Mouse (Mus musculus) midbrain, embryonic 12.5 days (tissue): ENCODE measurements around the gene Kifc3. TPM values are rescaled to one million over a fixed set of nuclear protein-coding genes. Genes with fewer than 3 reads are reported as not detected.
A peak's percentile ranks its signal among the peaks of the same experiment; 100 is the strongest.

Source experiments
- ATAC-seq: fragments of 200-750 bp; cut with Nextera tagmentation; 2 replicates; pipeline ENCODE4 v1.8.0; 2017; ENCODE audit warnings: low read depth, moderate TSS enrichment, moderate library complexity; ENCODE audit not compliant: low FRiP score
- H3K27ac ChIP-seq: fragments of 300-500 bp; sonication (generic); replicated peaks from 2 replicates; pipeline ENCODE4 v1.5.1; 2016; ENCODE audit warnings: mild to moderate bottlenecking
- H3K27me3 ChIP-seq: fragments of 300-500 bp; sonication (generic); 2 replicates; pipeline ENCODE4 v1.6.1; 2016; ENCODE audit warnings: mild to moderate bottlenecking
- H3K36me3 ChIP-seq: fragments of 300-500 bp; sonication (generic); 2 replicates; pipeline ENCODE4 v1.6.1; 2016
- H3K4me1 ChIP-seq: fragments of 300-500 bp; sonication (generic); 2 replicates; pipeline ENCODE4 v1.6.1; 2016
- H3K4me2 ChIP-seq: fragments of 300-500 bp; sonication (generic); replicated peaks from 2 replicates; pipeline ENCODE4 v1.6.1; 2016; ENCODE audit warnings: mild to moderate bottlenecking, moderate library complexity
- H3K4me3 ChIP-seq: fragments of 300-500 bp; sonication (generic); 2 replicates; pipeline ENCODE4 v1.5.1; 2016; ENCODE audit warnings: mild to moderate bottlenecking
- H3K9ac ChIP-seq: fragments of 300-500 bp; sonication (generic); replicated peaks from 2 replicates; pipeline ENCODE4 v1.6.1; 2016; ENCODE audit warnings: mild to moderate bottlenecking, moderate library complexity
- H3K9me3 ChIP-seq: fragments of 300-500 bp; sonication (generic); 2 replicates; pipeline ENCODE4 v1.6.1; 2016; ENCODE audit warnings: mild to moderate bottlenecking
- WGBS: fragments of 180-500 bp; shearing (Covaris S2); methylation state at CpG from one replicate; pipeline ENCODE4 v1.1.7; 2016; 5-methylcytosine and 5-hydroxymethylcytosine counted together
- polyA plus RNA-seq: library from polyadenylated mRNA; unstranded; fragments of >200 nt; fragmentation: Nextera tagmentation; extraction: Ambion mirVana; gene quantifications from 2 replicates; pipeline ENCODE4 v1.2.1, GENCODE M21; 2016

Gene Kifc3
- polyA plus RNA-seq, 1 experiment from 2014 or later: 10.0 TPM

DNA sequence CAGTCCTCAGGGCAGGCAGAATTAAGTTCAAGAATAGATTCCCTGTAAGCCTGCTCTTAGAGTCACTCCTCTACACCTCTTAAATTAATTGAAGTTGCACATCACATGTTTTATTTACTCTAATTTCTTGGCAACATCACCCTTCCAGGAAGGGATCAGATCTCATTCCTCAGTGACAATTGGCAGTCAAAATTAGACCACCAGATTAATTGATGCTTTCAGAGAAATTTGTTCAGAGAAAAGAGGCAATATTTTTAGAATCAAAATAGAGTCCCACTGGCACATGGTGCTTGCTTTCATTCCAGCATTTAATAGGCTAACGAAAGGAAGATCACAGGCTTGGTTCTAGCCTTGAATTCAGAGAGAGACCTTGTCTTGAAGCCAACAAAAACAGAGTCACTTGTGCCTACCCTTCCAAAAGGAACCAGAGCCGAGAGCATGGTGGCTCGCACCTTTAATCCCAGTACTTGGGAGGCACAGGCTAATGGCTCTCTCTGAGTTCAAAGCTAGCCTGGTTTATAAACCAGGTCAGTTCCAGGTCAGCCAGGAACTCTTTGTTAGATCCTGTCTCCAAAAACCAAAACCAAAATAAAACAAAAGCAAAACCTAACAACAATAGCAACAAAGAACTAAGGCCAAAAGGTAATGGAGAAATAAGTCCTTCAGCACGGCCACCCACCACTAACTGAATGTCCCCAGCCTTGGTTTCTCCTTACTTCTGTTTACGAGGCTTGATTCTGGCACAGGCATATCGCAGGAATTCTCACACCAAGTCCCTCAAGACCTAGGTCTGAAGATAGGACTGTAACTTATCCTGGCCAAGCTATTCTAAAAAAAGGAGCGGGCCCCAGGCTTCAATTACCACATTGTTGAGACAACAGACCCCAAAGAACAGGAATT lies 23.9 kb upstream of the Kifc3 start:
- Histone ChIP-seq H3K4me1 (no peaks in the 10 kb centered on the region), H3K36me3 (no peaks in the 10 kb centered on the region), H3K9me3 (no peaks in the 10 kb centered on the region), H3K27me3 (no peaks in the 10 kb centered on the region), H3K27ac (no peak overlapping the region), H3K9ac (no peak overlapping the region), H3K4me2 (no peak overlapping the region), H3K4me3 (no peak overlapping the region)
- WGBS: 68% methylated on average over 7 of the region's 7 CpGs
- no peak for ATAC-seq

- no peak for ATAC-seq
- WGBS: 95% methylated on average over 5 of the region's 5 CpGs
- no peaks in the 10 kb centered on the region for H3K9me3 ChIP-seq
- no peak overlapping the region for H3K9ac ChIP-seq
- H3K4me3 ChIP-seq: no peak overlapping the region
- H3K27ac ChIP-seq: no peak overlapping the region
- no peaks in the 10 kb centered on the region for H3K4me1 ChIP-seq
- H3K4me2 ChIP-seq: no peak overlapping the region
- H3K27me3 ChIP-seq: no peaks in the 10 kb centered on the region
- H3K36me3 ChIP-seq: no peaks in the 10 kb centered on the region
Measured at GRCm38 (mm10) chr8:95223969-95224368, 21.4 kb upstream of the Kifc3 start.

DNA sequence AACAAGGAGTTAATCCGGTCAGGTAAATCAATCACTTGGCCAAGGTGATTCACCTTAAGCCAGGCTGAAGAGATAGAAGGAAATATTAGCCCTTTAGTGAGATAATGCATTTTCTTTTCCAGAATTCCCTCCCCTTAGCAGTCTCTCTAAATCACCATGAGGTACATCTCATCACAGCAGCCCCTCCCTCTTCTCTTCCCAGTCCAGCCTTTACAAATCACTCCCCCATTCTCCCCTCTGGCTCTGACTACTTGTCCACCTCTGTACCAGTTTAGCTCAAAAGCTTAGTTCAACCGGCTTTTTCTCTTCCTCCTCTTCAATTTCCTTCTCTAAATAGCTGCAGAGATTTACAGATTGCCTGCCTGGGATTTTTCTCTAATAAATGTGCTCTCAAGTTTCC lies 18.4 kb upstream of the Kifc3 start:
- Histone ChIP-seq H3K36me3 (no peaks in the 10 kb centered on the region), H3K4me2 (no peak overlapping the region), H3K27ac (no peak overlapping the region), H3K4me1 (no peaks in the 10 kb centered on the region), H3K27me3 (no peaks in the 10 kb centered on the region), H3K4me3 (no peak overlapping the region), H3K9me3 (no peaks in the 10 kb centered on the region), H3K9ac (no peak overlapping the region)
- ATAC-seq: no peak
- 60% methylated on average over 2 of the region's 2 CpGs for WGBS

DNA sequence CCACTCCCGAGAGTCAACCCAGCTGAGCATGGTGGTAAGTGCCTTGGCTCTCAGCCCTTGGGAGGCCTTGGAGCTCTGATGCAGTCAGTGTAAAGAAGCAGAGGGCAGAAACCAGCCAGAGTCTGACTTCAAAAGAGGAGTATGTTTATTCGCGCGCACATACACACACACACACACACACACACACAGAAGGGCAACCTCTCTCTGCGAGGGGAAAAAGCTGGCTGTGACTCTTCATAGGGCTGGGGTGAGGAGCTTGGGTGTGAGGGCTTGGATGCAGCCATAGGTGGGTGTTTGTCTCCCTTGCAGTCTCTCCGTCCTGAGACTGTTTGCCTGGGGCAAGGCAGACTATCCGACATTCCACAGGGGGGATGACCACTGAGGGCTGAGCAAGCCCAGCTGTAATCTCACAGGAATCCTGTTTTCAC lies 18.0 kb upstream of the Kifc3 start:
- WGBS: 66% methylated on average over 7 of the region's 7 CpGs
- no peak overlapping the region for H3K9ac ChIP-seq
- H3K4me1 ChIP-seq: no peaks in the 10 kb centered on the region
- H3K4me3 ChIP-seq: no peak overlapping the region
- no peaks in the 10 kb centered on the region for H3K36me3 ChIP-seq
- ATAC-seq: no peak
- no peak overlapping the region for H3K27ac ChIP-seq
- H3K4me2 ChIP-seq: no peak overlapping the region
- H3K9me3 ChIP-seq: no peaks in the 10 kb centered on the region
- no peaks in the 10 kb centered on the region for H3K27me3 ChIP-seq

GRCm38 (mm10) chr8:95219623-95220022 lies 17.0 kb upstream of the Kifc3 start:
- Histone ChIP-seq H3K9me3 (no peaks in the 10 kb centered on the region), H3K36me3 (no peaks in the 10 kb centered on the region), H3K27me3 (no peaks in the 10 kb centered on the region), H3K27ac (no peak overlapping the region), H3K4me2 (no peak overlapping the region), H3K4me3 (no peak overlapping the region), H3K9ac (no peak overlapping the region), H3K4me1 (no peaks in the 10 kb centered on the region)
- ATAC-seq: no peak
- WGBS: 80% methylated on average over 8 of the region's 8 CpGs

DNA sequence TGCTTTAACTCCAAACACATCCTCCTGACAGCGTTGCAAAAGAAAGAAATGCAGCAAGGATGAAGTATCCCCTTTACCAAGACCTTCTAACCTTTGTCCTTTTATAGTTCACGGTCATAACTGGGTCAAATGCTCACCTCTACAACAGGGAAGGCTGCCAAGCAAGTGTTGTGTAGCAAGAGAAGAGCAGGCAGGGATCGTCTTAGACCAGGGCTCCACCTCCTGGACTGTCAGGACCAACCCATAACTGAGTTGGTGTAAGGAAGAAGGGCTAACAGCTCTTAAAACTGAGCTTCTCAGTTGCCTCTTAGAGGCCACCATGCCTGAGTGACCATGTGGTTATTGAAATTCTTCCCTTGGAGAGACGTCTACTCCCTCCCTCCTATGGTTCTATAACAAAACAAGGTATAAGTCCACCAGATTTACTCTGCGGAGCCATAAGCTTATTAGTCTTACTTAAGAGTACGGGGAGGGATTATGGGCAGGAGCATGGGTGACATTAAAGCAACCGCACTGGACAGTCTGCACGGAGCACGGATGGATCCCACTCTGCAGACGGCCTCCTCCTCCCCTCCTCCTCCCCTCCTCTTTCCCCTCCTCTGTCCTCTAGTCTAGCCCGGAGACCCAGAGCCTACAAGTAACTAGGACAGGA lies 13.2 kb upstream of the Kifc3 start:
- H3K9me3 ChIP-seq: no peaks in the 10 kb centered on the region
- H3K4me2 ChIP-seq: no peak overlapping the region
- WGBS: 64% methylated on average over 11 of the region's 11 CpGs
- no peaks in the 10 kb centered on the region for H3K27me3 ChIP-seq
- ATAC-seq: no peak
- H3K4me3 ChIP-seq: no peak overlapping the region
- no peaks in the 10 kb centered on the region for H3K36me3 ChIP-seq
- no peaks in the 10 kb centered on the region for H3K4me1 ChIP-seq
- no peak overlapping the region for H3K9ac ChIP-seq
- H3K27ac ChIP-seq: no peak overlapping the region

DNA sequence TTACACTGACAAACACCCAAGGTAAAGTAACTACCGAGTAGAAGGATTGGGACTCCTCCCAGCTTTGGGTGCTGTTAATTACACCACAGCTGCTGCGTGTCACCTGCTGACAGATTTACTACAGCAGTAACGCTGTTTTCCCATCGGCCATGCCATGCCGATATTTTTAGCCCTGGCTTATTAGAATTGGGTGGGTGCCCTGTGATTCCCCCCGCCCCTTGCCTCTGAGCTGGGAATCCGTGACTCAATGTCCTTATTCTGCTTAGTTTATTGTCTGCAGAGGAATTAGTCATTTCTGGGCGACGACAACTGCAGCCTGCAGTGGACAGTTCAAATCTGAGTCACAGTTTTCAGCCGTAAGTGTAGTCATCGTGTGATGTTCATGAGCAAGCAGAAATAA lies 7.3 kb upstream of the Kifc3 start:
- Histone ChIP-seq H3K4me2 (no peak overlapping the region), H3K27me3 (no peaks in the 10 kb centered on the region), H3K4me1 (no peaks in the 10 kb centered on the region), H3K27ac (no peak overlapping the region), H3K4me3 (no peak overlapping the region), H3K36me3 (no peaks in the 10 kb centered on the region), H3K9me3 (no peaks in the 10 kb centered on the region), H3K9ac (no peak overlapping the region)
- no peak for ATAC-seq
- WGBS: 80% methylated on average over 11 of the region's 11 CpGs

GRCm38 (mm10) chr8:95205946-95206345 lies 3.3 kb upstream of the Kifc3 start:
- Histone ChIP-seq H3K4me1 (no peaks in the 10 kb centered on the region), H3K36me3 (no peaks in the 10 kb centered on the region), H3K27ac (peak overlapping the region; percentile 69), H3K27me3 (no peaks in the 10 kb centered on the region), H3K9me3 (no peaks in the 10 kb centered on the region), H3K9ac (no peak overlapping the region), H3K4me3 (no peak overlapping the region), H3K4me2 (no peak overlapping the region)
- ATAC-seq: peak; percentile 36; the same call in 1 of the 2 replicates
- WGBS: 24% methylated on average over 8 of the region's 8 CpGs

DNA sequence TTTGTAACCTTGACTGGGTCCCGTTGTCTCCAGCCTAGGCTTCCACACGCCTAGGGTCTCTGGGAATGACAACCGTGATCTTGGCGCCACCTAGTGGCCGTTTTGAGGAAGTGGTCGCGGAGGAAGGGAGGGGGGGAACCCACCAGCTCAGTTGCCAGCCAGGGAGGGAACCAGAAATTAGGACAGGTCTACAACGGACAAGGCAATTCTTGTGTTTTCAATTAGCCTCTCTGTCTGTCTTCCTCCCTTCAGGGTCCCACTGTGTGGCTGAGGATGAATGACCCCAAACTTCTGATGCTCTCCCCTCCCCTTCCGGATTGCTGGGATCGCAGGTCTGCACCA lies 1.4 kb upstream of the Kifc3 start:
- no peaks in the 10 kb centered on the region for H3K4me1 ChIP-seq
- H3K4me3 ChIP-seq: no peak overlapping the region
- ATAC-seq: peak; percentile 58
- 22% methylated on average over 10 of the region's 10 CpGs for WGBS
- no peak overlapping the region for H3K27ac ChIP-seq
- no peaks in the 10 kb centered on the region for H3K27me3 ChIP-seq
- H3K36me3 ChIP-seq: no peaks in the 10 kb centered on the region
- H3K4me2 ChIP-seq: no peak overlapping the region
- no peaks in the 10 kb centered on the region for H3K9me3 ChIP-seq
- H3K9ac ChIP-seq: no peak overlapping the region

DNA sequence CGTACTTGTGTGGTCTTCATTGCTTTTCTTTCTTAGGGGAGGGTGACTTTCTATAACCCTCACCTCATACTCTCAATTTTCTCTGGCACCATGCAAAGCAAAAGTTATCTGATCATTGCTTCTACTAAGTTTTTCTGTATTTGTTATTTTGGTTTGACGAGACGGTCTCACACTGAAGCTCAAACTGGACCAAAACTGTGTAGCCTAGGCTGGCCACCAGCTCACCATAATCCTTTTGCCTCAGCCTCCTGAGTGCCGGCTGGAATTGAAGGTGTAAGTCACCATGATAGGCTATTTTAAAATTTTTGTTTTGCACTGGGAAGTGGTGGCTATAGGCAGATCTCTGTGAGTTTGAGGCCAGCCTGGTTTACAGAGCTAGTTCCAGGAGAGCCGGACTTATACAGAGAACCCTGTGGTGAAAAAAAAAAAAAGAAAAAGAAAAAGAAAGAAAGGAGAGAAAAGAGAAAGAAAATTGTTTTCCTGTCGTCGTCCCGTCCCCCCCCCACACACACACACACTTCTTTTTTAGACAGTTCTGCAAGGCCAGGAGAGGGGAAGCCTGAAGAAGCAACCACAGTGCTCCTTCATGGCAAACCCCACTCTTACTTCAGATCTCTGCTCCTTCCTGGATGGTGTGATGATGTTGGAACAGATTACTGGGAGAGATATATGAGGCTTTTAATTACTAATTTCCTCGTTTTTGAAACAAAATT lies 870 bp upstream of the Kifc3 start:
- Histone ChIP-seq H3K4me3 (no peak overlapping the region), H3K4me2 (no peak overlapping the region), H3K27ac (no peak overlapping the region), H3K4me1 (no peaks in the 10 kb centered on the region), H3K27me3 (no peaks in the 10 kb centered on the region), H3K9me3 (no peaks in the 10 kb centered on the region), H3K36me3 (no peaks in the 10 kb centered on the region), H3K9ac (no peak overlapping the region)
- ATAC-seq: peak; percentile 39; the same call in 1 of the 2 replicates
- WGBS: 55% methylated on average over 9 of the region's 9 CpGs

DNA sequence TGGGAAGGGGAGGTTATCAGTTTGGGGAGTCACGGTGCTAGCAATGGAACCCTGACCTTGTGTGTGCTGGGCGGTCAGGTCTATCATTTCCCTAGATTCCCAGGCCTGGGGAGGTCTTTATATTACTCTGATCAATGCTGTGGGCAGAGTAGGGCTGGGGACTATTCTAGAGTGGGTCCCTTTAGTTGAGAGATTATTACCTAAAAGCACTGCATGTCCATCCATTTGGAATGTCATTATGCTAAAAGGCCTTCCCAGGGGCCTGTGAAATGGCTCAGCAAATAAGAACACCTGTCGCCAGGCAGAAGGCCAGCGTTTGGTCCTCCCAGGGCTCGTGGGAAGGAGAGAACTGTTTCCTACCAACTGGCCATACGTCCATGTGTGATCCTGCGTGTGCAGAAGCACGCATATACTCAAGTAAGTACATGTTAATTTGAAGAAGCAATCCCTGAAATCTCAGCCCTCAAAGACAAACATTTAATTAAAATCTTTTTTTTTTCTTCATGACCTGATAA lies 499 bp downstream of the Kifc3 start:
- Histone ChIP-seq H3K9ac (no peak overlapping the region), H3K4me3 (no peak overlapping the region), H3K27me3 (no peaks in the 10 kb centered on the region), H3K4me1 (no peaks in the 10 kb centered on the region), H3K36me3 (no peaks in the 10 kb centered on the region), H3K4me2 (no peak overlapping the region), H3K9me3 (no peaks in the 10 kb centered on the region), H3K27ac (no peak overlapping the region)
- no peak for ATAC-seq
- WGBS: 68% methylated on average over 8 of the region's 8 CpGs

- Histone ChIP-seq H3K4me1 (no peaks in the 10 kb centered on the region), H3K4me3 (no peak overlapping the region), H3K9me3 (no peaks in the 10 kb centered on the region), H3K27me3 (no peaks in the 10 kb centered on the region), H3K9ac (no peak overlapping the region), H3K36me3 (no peaks in the 10 kb centered on the region), H3K27ac (no peak overlapping the region), H3K4me2 (no peak overlapping the region)
- no peak for ATAC-seq
- WGBS: 64% methylated on average over 7 of the region's 7 CpGs
Measured at GRCm38 (mm10) chr8:95201491-95201890, 1.1 kb downstream of the Kifc3 start.
